Mouse (Mus musculus) heart, adult 8-10 months (tissue): ENCODE data around the gene Robo1. TPM values are rescaled to one million over a fixed set of nuclear protein-coding genes. Genes with fewer than 3 reads are reported as not detected.

Experiments used
- DNase-seq: peaks from one replicate; pipeline ENCODE4 v3.0.0; 2022; ENCODE audit warnings: low spot score
- total RNA-seq, 4 experiments: library from RNA; stranded (reverse); gene quantifications; 2 replicates each; pipeline ENCODE4 v1.2.4; 2022

Gene Robo1
- total RNA-seq, 4 experiments from 2014 or later, result 1.1 to 1.7 (median 1.2) TPM

GRCm38 (mm10) chr16:72603487-72604206 is 295.5 kb downstream of the Robo1 start:
- no peak for DNase-seq

- DNase-seq, result peak; percentile 41
Measured at GRCm38 (mm10) chr16:72605066-72605465, 297.0 kb downstream of the Robo1 start.

GRCm38 (mm10) chr16:72610661-72611112 is 302.6 kb downstream of the Robo1 start:
- DNase-seq, result no peak

- DNase-seq, result no peak
Measured at GRCm38 (mm10) chr16:72614898-72615297, 306.8 kb downstream of the Robo1 start.

- no peak for DNase-seq
Measured at GRCm38 (mm10) chr16:72615360-72615759, 307.3 kb downstream of the Robo1 start.

- no peak for DNase-seq
Measured at GRCm38 (mm10) chr16:72622371-72622770, 314.3 kb downstream of the Robo1 start.

GRCm38 (mm10) chr16:72622868-72623267 is 314.8 kb downstream of the Robo1 start:
- DNase-seq, result no peak

- no peak for DNase-seq
Measured at GRCm38 (mm10) chr16:72633846-72634245, 325.7 kb downstream of the Robo1 start.

GRCm38 (mm10) chr16:72639332-72639940 is 331.3 kb downstream of the Robo1 start:
- no peak for DNase-seq

- no peak for DNase-seq
Measured at GRCm38 (mm10) chr16:72640932-72641811, 333.1 kb downstream of the Robo1 start.

- DNase-seq, result no peak
Measured at GRCm38 (mm10) chr16:72645890-72646289, 337.8 kb downstream of the Robo1 start.

GRCm38 (mm10) chr16:72649314-72649713 is 341.2 kb downstream of the Robo1 start:
- DNase-seq, result peak; percentile 11

GRCm38 (mm10) chr16:72655411-72655810 is 347.3 kb downstream of the Robo1 start:
- DNase-seq, result no peak

- DNase-seq, result peak; percentile 56
Measured at GRCm38 (mm10) chr16:72662837-72663350, 354.8 kb downstream of the Robo1 start.

GRCm38 (mm10) chr16:72663351-72664232 is 355.5 kb downstream of the Robo1 start:
- DNase-seq, result peak; percentile 11

- DNase-seq, result no peak
Measured at GRCm38 (mm10) chr16:72664233-72664613, 356.1 kb downstream of the Robo1 start.

GRCm38 (mm10) chr16:72664806-72665205 is 356.7 kb downstream of the Robo1 start:
- DNase-seq, result no peak

- DNase-seq, result no peak
Measured at GRCm38 (mm10) chr16:72665454-72665853, 357.3 kb downstream of the Robo1 start.

- DNase-seq, result no peak
Measured at GRCm38 (mm10) chr16:72670240-72671038, 362.3 kb downstream of the Robo1 start.

GRCm38 (mm10) chr16:72677234-72677633 is 369.1 kb downstream of the Robo1 start:
- DNase-seq, result no peak
